Mouse (Mus musculus): ENCODE measurements around the gene Arhgap23.

The Arhgap23 gene

DNA sequence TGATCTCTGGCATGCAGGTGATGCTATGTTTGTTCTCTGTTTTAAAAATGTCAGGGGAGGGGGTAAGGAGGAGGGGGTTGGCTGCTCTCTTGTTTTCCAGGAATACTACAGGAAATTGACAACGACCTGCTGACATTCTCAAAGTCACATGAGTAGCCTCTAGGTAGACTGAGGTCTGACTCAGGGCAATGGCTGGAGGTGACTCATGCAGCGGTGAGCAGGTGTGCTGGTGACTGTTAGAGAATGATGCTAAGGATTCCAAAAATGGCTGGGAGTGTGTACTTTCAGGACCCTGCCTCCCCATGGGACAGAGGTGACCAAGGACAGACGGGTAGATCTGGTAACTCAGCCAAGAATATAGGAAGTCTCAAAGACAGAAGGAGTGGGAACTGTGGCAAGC is 92.9 kb downstream of the Arhgap23 start:
- DNase-seq (ENCODE audit: low spot score), result no peak

DNA sequence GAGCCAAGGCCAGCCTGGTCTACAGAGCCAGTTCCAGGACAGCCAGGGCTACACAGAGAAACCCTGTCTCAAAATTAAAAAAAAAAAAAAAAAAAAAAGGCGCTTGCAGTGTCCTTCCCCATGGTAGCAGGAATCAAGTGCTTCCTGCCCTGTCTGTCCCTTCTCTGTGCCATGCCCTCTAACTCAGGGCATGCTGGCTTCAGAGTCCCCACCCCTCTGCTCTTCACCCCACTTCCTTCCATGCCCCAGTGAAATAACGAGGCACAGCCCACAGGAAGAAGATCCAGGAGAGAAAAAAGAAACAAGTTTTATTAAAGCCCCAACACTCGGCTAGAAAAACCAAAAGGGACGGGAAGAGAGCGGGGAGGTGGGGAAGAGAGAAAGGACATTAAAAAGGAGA is 93.7 kb downstream of the Arhgap23 start:
- DNase-seq (ENCODE audit: low spot score), result no peak

DNA sequence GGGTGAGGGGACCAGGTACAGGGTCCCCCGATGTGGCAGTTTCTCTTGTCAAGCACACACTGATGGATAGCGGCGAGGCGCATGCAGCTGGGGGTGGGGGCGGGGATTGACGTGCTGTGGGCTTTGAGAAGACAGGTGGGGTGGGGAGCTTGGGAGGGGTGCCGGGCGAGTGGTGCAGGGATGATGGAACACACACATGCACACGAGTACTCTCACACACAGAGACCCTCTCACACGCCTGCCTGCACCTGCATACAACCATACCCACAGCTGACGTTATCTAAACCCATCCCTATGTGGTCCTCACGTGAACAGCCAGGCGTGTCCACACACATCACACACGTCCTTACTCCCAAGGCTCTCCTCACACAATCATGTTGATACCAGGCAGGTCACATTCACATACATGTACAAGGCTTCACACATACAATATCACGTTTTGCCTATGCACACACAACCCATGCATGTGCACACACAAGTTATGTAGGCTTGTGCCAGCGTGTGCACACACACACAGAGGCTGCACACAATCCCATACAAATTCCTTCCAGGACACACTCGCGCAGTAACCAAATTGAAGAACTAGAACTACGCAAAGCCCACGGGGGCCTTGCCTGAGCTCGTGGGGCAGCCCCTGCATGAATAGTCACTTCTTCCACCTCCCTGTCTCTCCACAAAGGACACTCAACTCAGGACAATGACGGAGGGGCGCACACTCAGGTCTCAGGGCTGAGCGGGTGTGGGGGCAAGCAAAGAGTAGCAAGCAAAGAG is 94.6 kb downstream of the Arhgap23 start:
- no peak for DNase-seq (ENCODE audit: low spot score)

DNA sequence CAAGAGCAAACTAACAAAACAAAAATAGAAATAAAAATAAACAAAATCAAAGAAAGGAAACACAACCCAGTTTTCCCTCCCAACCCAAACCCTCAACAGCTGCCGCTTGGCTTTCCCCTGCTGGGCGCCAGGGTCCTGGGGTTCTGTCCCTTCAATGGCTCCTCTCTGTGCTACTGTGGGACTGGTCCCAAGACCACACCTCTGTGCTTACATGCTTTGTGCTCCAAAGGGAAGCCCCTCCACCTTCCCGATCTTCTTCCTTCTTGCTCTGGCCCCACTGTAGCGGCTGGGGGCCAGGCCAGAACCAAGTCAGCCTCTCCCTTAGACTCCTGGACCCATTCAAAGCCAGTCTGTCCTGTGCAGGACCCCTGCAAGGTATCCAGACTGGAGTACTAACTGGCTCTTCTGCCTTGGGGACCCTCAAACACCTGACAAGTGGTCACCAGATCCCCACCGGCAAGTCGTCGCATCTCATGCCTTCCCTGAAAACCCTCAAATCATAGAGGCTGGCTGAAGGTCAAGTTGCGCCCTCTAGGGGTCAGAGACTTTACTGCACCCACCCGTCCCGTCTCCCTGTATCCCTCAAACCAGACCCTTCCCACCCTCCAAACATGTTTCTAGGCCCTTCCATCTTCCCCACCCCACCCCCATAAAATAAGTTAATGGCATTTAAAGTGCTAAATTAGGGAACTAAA is 95.8 kb downstream of the Arhgap23 start:
- peak; percentile 64 for DNase-seq (ENCODE audit: low spot score)

DNA sequence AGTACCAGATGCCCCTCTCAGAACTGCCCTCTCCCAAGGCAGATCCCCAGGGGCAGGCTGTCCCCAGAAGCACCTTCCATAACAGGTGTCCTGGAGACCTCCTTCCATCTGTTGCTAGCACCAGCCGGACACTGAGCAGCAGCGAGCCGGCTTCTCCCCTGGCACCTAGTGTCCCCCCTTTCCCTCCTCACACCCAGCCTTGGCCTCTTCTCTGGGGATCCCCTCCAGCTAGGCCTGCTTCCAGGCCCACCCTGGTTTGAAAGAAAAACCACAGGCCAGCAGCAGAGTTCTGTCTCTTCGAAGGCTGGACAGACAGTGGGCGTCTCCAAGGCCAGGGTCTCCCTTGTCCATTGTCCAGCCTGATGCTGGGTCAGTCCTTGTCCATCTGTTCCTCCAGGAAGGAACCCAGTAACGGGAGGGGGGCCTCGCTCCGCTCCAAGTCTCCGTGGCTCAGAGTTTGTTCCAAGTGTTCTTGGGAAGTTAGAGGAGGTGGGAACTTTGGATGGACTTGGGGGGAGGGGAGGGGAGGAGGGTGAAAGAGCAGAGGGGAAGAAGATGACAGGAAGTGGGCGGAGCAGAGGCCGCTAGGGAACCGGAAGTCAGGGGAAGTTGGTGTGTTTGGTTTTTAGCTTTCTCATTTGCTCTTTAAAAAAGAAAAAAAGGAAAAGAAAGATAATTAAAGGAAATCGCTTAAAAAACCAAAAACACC is 96.5 kb downstream of the Arhgap23 start:
- DNase-seq (ENCODE audit: low spot score), result peak; percentile 69

DNA sequence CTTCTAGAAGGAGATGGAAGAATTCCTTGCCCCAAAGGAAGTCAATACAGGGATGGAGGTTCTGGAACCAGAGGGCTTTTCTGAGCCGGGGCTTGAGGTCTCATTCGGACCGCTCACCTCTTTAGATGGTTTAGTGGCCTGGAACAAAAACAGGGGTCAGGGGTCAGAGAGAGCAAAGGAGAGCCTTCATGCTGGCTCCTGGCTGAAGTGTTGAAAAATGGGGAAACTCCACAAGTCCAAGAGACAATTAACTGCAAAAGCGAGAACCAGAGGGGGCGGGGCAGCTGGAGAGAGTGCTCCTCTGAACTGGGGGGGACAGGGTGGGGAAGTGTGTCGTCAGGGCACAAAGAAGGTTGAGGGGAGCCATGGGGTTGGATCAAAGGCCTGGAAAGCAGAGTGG is 97.2 kb downstream of the Arhgap23 start:
- DNase-seq (ENCODE audit: low spot score), result no peak

DNA sequence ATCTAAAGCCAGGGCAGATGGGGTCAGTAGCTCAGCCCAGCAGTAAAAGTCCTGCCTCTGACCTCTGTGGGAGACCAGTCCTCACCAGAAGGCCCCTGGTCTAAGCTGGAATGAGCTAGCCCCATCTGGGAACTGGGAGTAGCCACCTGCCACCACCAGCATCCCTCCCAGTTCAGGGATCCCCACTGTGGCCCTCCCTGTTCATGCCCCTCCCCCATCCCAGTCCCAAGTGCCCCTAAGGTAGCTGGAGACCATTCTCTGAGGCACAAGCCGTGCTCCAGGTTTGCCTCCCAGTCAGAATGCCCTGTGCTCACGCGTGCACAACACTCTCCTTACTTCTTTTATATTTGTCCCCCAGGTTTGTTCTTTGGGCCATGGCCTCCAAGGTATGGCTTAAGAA is 97.7 kb downstream of the Arhgap23 start:
- DNase-seq (ENCODE audit: low spot score), result no peak

DNA sequence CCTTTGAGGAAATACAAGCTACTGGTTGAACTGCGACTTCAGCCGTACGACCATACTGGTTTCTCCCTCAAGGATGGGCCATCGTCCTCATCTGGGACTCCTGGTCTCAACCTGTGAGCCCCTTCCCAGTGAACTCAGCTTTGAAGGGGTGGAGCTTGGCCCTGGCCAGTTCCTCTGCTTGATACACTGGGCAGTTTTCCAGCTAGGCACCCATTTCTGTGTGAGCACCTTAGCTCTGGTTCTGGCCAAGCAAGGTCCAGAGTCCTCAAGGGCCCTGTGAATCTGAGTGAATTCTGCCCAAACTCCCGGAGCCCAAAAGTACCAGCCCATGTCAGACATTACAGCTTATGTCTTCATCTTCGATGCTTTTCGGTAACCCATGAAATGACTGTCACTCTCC is 105.2 kb downstream of the Arhgap23 start:
- no peak for DNase-seq (ENCODE audit: low spot score)

DNA sequence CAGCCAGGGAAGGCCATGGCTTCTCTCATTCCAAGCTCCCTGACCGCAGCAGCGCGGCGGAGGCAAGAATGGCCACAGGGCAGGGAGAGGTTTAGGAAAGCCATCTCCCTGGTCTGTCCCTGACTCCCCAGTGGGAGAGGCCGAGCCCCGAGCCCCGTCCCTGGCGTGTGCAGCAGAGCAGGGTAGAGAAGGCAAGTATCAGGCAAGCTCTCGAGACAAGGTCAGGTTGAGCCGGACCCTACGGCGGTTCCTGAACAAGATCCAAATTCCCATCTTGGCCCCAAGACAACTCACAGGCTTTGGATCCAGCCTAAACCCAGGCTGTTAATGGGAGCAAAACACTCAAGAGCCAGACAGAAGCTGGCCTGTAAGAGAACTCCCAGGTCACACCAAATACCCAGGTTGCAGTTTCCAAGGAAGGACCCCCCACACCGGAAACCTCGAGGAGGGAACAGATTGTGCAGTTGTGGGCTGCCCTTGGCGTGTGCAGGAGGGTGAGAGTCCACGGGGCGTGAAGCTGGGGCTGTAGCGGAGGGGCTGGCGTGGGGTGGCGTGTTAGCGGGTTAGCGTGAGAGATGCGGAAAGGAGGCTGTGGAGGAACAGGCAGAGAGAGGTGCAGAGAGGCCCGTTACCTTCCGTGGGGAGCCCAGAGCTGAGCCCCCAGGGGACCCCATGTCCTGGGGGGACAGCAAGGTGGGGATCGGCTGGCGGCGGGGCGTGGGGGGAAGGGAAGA is 106.6 kb downstream of the Arhgap23 start:
- DNase-seq (ENCODE audit: low spot score), result no peak

DNA sequence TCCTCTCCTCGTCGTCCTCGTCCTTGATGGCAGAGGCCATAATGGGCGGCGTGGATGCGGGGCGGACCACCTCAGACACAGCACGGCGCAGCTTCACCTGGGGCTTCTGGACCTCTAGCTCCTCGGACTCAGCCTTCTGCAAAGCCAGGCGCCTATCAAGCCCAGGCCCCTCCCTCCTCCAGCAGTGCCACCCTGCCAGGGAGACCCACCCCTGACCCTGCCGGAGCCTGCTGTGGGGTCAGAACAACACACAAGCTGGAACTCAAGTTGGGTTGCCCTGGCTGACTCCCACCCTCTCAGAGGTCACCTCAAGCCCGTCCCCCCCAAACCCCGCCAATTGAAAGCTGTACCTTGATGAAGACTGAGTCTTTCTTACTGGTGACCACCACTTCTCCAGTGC is 107.8 kb downstream of the Arhgap23 start:
- no peak for DNase-seq (ENCODE audit: low spot score)

DNA sequence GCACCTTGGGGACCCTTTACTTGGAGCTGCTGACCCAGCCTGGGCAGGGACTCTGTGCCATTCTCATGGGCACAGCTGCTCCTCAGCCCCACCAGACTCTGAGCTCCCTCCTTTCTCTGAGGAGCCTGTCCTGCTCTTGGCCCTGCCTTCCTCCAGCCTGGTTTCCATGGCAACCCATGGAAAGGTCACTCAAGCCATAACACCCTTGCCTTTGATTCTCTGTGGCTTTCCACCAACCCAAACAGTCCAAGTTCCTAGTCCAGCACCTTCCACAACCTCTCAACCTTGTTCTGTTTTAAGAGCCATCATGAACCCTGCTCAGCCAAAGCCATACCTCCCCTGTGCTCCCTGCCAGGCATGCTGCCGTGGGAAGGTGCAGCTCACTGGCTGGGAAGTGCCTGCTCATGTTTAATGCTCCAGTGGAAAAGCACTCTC is 108.5 kb downstream of the Arhgap23 start:
- DNase-seq (ENCODE audit: low spot score), result no peak

DNA sequence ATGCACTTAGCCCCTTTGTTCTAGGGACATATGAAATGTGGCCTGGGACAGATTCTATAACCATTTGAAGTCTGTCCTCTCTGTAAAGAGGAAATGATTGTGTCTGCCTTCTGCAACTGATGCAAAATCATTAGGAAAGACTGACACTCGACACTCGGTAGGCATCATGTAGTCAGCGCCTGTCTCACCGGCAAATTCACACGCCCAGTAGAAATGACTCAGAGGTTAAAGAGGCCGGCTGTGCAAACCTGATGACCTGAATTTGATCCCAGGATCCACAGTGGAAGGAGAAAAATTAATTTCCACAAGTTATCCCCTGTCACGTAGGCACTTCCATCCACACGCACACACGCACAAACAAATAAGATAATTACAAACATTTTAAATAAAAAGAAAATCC is 109.0 kb downstream of the Arhgap23 start:
- no peak for DNase-seq (ENCODE audit: low spot score)

DNA sequence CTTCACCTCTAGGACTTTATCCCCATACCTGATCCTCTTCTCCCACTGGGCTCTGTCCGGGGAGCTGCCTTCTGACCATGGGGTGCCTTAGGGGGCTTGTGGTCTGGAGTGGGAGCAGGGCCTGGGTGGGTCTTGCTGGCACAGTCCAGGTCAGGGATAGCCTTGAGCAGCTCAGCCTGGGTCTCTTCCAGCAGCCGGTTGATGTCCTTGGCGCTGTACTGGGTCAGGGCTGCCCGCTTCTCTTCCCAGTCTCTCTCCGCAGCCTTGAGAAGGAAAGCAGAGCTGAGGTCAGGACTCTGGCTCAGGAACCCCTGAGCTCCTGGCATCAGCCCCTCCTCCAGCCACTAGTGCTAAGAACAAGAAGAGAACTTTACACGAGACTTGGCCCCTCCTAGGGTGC is 110.0 kb downstream of the Arhgap23 start:
- no peak for DNase-seq (ENCODE audit: low spot score)

DNA sequence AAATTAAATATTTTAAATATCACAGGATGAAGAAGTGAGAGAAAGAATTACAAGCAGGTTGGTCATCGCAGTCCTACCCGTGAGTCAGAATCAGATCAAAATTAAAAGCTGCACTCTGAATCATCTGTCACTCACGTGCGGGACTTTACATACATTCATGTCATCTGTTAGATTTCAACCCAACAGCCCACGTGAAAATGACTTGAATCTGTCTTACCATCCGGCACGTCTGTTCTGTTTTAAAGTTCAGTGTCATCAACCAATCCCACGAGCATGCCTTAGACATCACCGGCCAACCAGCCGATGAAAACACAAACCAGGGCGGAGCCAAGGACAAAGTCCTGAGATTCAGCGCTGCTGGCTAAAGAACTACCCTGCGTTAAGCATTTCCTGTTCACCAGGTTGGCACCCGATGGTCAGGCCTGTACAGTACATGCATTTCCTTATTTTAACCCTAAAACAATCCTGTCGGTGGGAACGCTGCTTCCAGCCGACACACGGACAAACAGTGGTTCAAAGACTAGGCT is 113.0 kb downstream of the Arhgap23 start:
- no peak for DNase-seq (ENCODE audit: low spot score)

DNA sequence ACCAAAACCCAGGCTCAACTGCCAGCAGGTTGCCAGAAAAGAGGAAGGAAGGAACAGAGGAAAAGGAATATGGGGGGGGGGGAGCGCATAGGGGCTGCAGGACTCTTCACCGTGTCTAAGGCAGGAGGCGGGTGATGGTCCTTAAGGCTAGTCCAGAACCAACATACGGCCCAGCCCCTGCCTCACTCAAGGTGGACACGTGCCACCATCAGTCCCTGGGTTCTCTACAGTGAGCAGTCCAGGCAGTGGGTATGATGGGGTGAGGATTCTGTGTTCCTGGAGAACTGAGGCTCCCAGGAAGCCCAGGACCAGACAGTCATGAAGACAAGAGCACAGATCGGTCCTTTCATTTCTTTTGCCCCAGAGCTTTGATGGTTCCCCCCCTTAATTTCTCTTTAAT is 114.7 kb downstream of the Arhgap23 start:
- no peak for DNase-seq (ENCODE audit: low spot score)

DNA sequence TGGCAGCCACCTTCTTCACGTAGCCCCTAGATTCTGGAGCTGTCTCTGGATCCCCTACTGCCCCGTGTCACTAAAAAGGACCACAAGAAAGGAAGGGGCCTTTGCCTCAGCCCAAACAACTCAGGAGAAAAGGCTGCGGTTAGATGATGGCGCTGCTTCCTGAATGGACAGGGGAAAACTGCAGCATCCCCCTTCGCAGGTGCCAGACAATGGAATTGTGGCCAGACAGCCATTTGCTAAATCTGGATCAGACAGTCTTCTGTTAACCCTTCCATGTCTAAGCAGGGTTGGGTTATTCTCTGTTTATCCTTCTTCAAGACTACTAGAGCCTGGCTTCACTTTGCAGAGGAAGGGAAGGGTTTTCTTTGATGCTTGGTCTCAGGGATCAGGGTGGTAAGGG is 115.6 kb downstream of the Arhgap23 start:
- DNase-seq (ENCODE audit: low spot score), result no peak

DNA sequence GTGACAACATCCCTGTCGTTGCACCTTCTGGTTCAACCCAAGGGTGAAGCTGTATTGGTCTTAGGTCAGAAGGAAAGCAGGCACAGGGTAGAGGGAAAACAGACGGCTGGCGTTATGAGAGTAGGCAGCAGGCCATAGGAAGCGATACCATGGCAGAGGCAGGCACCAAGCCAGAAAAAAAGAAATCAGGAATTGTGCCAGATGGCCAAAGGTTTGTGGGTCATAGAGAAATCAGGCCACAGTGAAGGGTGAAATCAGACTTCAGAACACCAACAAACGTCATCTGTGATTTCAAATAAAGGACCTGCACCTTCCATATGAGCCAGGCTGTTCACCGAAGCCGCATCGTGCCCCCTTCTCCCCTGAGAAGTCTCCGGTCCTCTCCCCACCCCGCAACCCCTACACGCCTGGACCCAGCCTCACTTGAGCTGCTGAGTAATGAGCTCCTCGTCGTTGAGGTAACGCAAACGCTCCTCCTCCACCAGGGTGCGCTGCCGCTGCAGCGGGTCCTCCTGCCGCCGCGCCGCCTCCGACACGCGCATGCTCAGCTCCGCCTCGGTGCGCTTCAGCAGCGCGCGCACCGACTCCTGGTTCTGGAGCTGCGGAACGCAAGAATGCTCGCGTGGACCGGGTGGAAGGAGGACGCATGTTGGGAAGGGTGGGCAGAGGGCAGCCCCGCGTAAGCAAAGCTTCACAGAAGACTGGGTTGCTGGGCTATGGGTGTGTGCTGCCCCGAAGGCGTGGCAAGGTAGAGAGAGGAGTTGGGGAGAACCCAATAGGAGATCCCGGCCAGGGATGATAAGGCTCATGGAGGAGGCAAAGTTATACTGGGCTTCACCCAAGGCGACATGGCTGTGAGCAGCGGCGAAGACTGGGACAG is 116.3 kb downstream of the Arhgap23 start:
- peak; percentile 81 for DNase-seq (ENCODE audit: low spot score)

DNA sequence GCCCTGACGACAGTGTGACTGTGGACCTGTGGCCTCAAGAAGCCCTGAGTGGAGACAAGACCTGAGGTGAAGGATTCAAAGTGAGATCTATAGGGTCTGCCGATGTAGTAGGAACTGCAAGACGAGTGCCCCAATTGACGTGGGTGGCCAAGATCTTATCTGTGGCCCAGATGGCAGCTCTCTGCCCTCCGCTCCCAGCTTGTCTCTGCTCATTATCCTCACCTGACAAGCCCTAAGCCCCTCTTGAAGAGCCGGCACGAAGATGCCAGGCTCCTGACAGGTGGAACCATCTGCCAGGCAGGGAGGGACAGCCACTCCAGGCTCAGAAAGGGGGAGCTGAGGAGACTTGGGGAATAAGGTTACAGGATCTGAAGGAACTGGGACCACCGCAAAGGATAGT is 117.0 kb downstream of the Arhgap23 start:
- no peak for DNase-seq (ENCODE audit: low spot score)

DNA sequence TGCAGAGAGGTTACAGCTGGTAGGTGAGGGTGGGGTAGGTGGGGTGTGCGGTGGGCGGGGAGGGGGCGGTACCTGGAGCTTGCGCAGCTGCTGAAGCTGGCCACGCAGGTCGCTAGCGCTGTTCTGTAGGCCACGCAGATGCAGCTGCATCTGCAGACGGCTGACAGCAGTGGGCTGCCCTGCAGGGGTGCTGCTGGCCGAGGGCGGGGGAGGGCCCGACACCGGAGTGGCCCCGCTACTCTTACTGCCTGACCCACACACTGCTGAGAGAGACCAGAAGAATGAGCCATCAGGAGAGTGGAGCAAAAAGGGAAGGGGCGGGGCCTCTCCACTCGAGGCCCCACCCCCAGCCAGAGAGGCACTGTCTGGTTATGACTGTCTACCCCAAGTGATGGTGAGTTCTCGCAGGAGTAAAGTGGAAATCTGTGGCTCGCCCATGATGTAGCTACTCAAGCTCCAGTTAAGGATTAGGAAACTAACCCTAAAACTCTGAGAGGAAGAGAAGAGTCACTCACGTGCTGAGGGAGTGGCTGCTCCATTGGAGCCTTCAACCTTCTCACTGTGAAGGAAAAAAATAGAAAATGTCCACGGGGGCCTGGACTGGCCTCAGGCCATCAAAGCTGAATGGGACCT is 117.7 kb downstream of the Arhgap23 start:
- no peak for DNase-seq (ENCODE audit: low spot score)

DNA sequence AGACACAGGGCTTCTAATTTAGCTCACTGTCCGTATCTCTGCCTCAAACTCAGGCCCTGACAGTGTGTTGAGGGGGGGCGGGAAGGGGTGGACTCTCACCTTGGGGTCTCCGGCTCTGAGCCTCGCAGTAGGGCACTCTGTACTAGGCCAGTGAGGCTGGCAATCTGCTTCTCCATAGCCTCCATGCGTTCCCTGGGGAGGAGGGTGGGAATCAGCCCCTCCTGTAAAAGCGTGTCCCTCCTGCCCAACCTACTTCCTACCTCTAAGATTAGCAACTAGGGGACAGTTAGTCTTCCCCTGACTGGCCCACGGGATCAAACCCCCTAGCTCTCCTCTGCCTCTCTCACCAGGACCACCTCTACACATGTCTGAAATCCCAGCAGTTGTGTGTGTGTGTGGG is 118.3 kb downstream of the Arhgap23 start:
- DNase-seq (ENCODE audit: low spot score), result no peak
